Mouse (Mus musculus): ENCODE data around the gene Capzb.

DNA sequence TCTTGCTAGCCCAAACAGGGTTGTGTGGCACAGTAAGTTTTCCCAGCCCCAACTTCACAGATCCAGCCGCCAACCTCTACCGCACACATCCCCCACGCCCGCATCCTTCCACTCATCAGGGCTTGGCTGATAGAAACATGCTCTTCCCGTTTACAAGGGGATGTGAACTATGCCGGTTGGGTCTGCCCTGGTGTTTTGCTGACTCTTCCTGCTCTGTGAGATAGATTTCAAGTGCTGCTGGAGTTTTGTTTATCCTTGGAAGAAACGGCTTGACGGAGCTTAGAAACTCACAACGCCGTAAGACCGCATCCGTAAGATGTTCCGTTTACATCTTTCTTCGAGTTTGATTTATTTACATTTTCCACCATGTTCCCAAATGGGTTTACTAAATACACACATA lies 34.3 kb upstream of the Capzb start:
- TF ChIP-seq CTCF (IDR thresholded peaks at IDR 0.05; ENCODE audit: borderline replicate concordance, extremely low read depth, insufficient read depth, insufficient read length) (no peak), POLR2A (IDR thresholded peaks at IDR 0.05; ENCODE audit: borderline replicate concordance, extremely low read depth, insufficient read depth, insufficient read length, poor library complexity, severe bottlenecking) (no peak)

Measured in brain, embryonic 14.5 days (tissue).